Mouse (Mus musculus): Measurements from ENCODE around the gene Smndc1.

The Smndc1 gene

GRCm38 (mm10) chr19:53390495-53391007 is at the start of gene Smndc1:
Smndc1 (minus strand) TSS chr19:53390578.
- in situ Hi-C loops (cut with MboI, MseI) = loop anchor here (5.0 kb wide), 1 partner anchor 147 kb away; no protein-coding TSS in a partner anchor

GRCm38 (mm10) chr19:53439340-53439739 is 49.0 kb upstream of the Smndc1 start:
- in situ Hi-C loops (cut with MboI, MseI) = no loop called here

DNA sequence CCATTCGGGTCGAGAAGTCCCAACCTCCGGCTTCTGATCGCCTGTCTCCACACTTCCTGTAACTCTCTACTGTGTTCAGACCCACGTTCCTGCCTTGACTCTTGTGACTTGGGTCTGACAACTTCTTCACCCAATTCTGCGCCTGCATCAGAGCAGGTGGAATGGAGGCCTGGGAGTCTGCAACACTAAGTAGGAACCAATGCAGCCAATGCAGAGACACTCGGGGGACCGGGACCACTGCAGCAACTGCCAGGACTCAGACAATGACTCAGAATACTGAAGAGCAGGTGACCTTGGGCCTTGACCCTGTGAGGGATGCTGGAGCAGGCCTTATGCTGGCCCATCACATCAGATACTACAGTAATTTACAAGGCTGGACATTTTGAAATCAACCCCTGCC is 47.6 kb upstream of the Smndc1 start:
- in situ Hi-C loops (cut with MboI, MseI) = no loop called here

- in situ Hi-C loops (cut with MboI, MseI) = no loop called here
Measured at GRCm38 (mm10) chr19:53437311-53437958, 47.1 kb upstream of the Smndc1 start.

- in situ Hi-C loops (cut with MboI, MseI) = no loop called here
Measured at GRCm38 (mm10) chr19:53433949-53434689, 43.7 kb upstream of the Smndc1 start.

GRCm38 (mm10) chr19:53431003-53431402 is 40.6 kb upstream of the Smndc1 start:
- in situ Hi-C loops (cut with MboI, MseI) = no loop called here

DNA sequence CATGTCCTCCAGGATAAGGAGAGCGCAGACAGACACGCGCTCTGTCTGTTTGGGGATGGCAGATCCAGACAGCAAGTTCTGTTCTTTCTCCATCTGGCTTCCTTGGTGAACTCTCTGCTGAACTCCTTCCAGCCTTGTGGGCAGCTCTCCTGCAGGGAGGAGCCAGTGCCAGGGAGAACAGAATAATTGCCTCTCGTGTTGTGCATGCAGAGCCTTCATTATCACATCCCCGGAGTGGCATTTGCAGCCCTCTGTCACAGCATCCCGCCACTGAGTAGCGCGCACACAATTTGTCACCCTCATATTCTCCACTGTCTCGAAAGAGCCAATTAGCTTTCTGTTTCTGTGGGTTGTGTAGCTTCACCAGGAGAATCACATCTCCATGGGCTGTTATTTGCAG is 40.0 kb upstream of the Smndc1 start:
- in situ Hi-C loops (cut with MboI, MseI) = no loop called here

- in situ Hi-C loops (cut with MboI, MseI) = loop anchor here (10.0 kb wide), 1 partner anchor 137 kb away; no protein-coding TSS in a partner anchor
Measured at GRCm38 (mm10) chr19:53427817-53428216, 37.4 kb upstream of the Smndc1 start.

- in situ Hi-C loops (cut with MboI, MseI) = loop anchor here (10.0 kb wide), 1 partner anchor 137 kb away; no protein-coding TSS in a partner anchor
Measured at GRCm38 (mm10) chr19:53427346-53427745, 37.0 kb upstream of the Smndc1 start.

DNA sequence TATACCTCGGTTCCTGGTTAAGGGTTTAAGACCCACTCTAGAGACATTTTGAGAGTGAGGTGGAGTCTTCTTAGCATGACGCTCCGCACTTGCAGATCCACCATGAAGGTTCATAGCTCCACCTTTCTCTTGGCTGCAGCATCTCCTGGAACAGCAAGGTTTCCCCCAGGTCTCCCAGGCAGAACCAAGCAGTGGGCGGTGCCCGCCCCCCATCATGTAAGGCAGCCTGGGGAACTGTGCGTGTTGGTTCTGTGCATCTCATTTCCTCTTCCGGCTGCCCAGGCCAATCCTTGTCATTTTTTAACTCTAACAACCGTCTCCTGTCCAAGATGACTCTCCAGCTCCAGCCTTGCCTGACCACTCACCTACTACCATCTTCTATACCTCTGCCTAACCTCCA is 35.4 kb upstream of the Smndc1 start:
- in situ Hi-C loops (cut with MboI, MseI) = loop anchor here (10.0 kb wide), 1 partner anchor 139 kb away; no protein-coding TSS in a partner anchor

- in situ Hi-C loops (cut with MboI, MseI) = loop anchor here (5.0 to 10.0 kb wide), 2 partner anchors 113 to 140 kb away; no protein-coding TSS in a partner anchor
Measured at GRCm38 (mm10) chr19:53424629-53425028, 34.3 kb upstream of the Smndc1 start.

- in situ Hi-C loops (cut with MboI, MseI) = loop anchor here (5.0 to 10.0 kb wide), 2 partner anchors 113 to 141 kb away; no protein-coding TSS in a partner anchor
Measured at GRCm38 (mm10) chr19:53423816-53424465, 33.6 kb upstream of the Smndc1 start.

DNA sequence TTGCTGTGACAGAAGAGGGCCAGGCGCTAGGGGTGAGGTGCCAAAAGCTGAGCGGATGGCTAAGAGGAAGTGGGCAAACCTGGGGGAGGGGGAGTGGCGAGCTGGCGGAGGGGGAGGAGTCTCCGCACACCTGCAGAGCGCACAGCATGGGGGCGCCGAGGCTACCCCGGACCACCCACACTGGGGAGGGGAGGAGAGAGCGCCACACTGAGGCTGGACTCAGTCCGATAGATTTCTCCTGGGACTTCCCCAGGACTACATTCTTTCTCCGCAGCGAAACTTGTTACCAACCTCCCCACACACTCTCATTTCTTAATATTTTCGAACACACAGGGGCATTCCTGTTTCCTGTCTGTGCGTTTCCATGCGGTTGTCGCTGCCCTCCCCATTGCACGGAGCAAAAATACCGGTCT is 33.0 kb upstream of the Smndc1 start:
- in situ Hi-C loops (cut with MboI, MseI) = loop anchor here (5.0 to 10.0 kb wide), 2 partner anchors 114 to 141 kb away; no protein-coding TSS in a partner anchor

- in situ Hi-C loops (cut with MboI, MseI) = loop anchor here (5.0 to 10.0 kb wide), 2 partner anchors 115 to 142 kb away; no protein-coding TSS in a partner anchor
Measured at GRCm38 (mm10) chr19:53422358-53423308, 32.3 kb upstream of the Smndc1 start.

- in situ Hi-C loops (cut with MboI, MseI) = loop anchor here (5.0 to 10.0 kb wide), 2 partner anchors 116 to 143 kb away; no protein-coding TSS in a partner anchor
Measured at GRCm38 (mm10) chr19:53421583-53422188, 31.3 kb upstream of the Smndc1 start.

- in situ Hi-C loops (cut with MboI, MseI) = loop anchor here (5.0 to 10.0 kb wide), 2 partner anchors 116 to 144 kb away; no protein-coding TSS in a partner anchor
Measured at GRCm38 (mm10) chr19:53420924-53421582, 30.7 kb upstream of the Smndc1 start.

GRCm38 (mm10) chr19:53419834-53420233 is 29.5 kb upstream of the Smndc1 start:
- in situ Hi-C loops (cut with MboI, MseI) = loop anchor here (5.0 to 10.0 kb wide), 2 partner anchors 117 to 145 kb away; no protein-coding TSS in a partner anchor

- in situ Hi-C loops (cut with MboI, MseI) = no loop called here
Measured at GRCm38 (mm10) chr19:53415198-53415597, 24.8 kb upstream of the Smndc1 start.

- in situ Hi-C loops (cut with MboI, MseI) = no loop called here
Measured at GRCm38 (mm10) chr19:53414650-53415049, 24.3 kb upstream of the Smndc1 start.

Measured in T-helper 2 cell (primary cell).